Mouse (Mus musculus) G1E-ER4 (cell line): ENCODE results near the gene Ptch1. TPM values are rescaled to one million over a fixed set of nuclear protein-coding genes. Genes with fewer than 3 reads are reported as not detected.

Experiments used
- GATA1 ChIP-seq: IDR thresholded peaks from one replicate; pipeline ENCODE4 v1.8.0; 2012; ENCODE audit warnings: low read length, inconsistent platforms
- polyA plus RNA-seq: library from polyadenylated mRNA; stranded (reverse); fragments of >175 nt; gene quantifications from 2 replicates; pipeline ENCODE4 v1.2.3, GENCODE M21; 2012

Gene Ptch1
- polyA plus RNA-seq, 1 experiment: 54.7 TPM

DNA sequence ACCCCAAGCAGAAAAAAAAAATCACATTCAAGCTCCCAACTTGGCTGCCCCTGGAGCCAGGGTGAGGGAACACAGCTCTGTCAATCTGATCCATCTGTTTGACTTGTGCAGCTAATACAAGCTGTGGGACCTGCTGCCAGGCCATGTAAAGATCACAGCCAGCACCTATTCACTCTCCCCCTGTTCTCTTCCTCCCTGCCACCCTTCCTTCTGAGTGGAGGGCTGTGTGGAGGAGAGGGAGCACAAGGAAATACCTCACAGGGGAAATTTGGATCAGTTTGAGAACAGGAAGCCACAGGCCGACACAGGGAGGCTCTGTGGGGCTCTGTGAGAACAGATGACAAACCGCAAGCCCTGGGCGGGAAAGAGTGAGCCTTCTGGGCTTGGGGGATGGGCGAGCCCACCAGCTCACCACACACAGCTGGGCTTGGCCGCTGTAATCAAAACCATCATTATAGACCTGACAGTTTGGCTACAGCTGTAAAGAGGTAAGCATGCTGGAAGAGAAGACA is 45.2 kb downstream of the Ptch1 start:
- TF ChIP-seq GATA1: no peak

DNA sequence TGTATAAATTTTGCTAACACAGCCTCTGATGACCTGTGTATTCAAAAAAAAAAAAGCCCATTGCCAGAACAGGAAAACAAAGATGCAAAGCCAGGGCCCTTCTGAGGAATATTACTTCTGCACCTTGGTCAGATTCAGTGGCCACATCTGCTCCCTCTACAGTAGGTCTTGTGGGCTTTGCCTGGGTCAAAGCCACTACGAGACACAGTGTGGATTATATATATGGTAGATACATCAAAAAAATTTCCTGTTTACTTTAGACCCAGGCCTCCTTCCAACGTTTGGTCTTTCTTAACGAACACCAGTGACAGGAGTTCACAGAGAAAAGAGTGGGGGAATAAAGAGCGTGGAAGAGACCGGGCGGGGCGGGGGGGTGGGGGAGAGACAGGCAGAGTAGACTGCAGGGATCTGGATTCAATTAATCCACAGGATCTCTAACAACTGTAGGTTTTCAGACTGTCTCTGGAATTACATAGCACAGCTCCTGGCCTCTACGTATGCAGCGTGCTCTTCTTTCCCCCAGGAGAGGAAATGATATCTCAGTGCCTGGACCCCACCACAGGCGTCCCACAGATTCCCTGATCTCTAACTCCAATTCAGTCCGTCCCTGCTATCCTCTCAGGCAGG is 47.7 kb downstream of the Ptch1 start:
- no peak for TF ChIP-seq GATA1

GRCm38 (mm10) chr13:63524608-63525570 is 48.5 kb downstream of the Ptch1 start:
- TF ChIP-seq GATA1: no peak

DNA sequence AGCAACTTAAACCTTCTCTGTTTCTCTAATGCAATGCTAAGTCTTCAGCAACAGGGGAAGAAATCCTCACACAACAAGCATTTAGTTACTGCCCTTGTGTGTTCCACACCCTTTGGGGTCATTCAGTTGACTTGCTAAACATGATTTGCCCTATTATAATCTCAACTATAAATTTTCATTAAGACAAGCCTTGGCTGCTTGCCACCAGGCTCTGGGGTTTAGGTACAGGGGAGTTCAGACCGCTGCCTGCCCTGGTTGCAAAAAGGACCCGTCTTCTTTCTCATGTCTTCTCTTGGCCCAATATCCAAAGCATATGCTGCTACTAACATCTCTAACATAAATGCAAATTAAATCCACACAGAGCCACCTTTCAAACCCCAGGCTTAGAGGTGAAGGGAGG is 49.3 kb downstream of the Ptch1 start:
- TF ChIP-seq GATA1: no peak

DNA sequence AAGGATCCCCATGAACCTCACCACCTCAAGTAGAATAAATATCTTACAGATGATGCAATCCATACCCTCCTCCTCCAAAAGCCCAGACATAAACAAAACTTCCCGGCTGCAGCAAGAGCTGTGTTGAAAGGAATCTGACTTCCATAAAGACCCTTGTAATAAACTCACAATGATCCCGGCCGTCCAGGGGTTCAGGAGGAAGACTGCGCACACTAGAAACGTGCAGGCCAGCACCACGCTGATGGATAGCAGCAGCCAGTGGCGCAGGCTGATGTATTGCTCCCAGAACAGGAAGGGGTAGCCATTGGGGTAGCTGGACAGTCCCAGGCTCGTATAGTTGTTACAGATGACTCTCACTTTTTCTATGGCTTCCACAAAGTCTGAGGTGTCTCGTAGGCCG is 50.6 kb downstream of the Ptch1 start:
- no peak for TF ChIP-seq GATA1

DNA sequence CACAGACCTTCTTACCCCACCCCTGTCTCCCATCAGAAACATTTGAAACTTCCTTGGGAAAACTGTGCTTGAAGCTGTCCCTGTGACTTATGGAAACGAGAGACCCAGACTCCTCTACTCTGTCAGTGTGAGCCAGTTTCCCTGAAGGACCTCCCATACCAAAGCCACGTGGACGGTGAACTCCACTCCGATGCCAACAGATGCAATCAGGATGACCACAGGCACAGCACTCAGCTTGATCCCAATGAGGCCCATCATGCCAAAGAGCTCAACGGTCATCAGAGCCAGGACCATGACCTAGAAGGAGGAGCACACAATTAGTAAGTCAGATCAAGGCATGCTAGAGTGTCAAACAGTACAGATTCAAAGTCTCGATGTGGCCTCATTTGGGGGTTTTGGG is 53.3 kb downstream of the Ptch1 start:
- no peak for TF ChIP-seq GATA1

GRCm38 (mm10) chr13:63516535-63516934 is 56.9 kb downstream of the Ptch1 start:
- TF ChIP-seq GATA1: no peak

GRCm38 (mm10) chr13:63515542-63515941 is 57.9 kb downstream of the Ptch1 start:
- TF ChIP-seq GATA1: no peak

DNA sequence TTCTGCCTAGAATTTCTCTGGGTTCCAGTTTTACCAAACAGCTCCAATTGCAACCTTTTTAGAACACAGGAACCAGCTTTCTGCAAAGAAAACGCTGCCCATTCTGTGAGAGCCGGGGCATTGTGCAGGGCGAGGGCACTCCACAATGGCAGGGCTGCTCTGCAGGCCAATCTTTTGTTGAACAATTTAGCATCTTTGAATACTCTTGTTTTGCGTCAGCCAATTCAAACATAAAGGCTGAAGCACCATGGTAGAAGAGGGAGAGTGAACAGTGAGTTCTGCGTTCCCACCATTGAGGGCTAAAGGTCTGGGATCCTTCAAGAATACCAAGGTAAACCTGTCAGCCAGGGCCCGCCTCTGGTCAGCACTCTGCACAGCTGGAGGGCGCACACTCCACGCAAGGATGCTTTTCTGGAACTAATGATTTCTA is 58.5 kb downstream of the Ptch1 start:
- no peak for TF ChIP-seq GATA1

DNA sequence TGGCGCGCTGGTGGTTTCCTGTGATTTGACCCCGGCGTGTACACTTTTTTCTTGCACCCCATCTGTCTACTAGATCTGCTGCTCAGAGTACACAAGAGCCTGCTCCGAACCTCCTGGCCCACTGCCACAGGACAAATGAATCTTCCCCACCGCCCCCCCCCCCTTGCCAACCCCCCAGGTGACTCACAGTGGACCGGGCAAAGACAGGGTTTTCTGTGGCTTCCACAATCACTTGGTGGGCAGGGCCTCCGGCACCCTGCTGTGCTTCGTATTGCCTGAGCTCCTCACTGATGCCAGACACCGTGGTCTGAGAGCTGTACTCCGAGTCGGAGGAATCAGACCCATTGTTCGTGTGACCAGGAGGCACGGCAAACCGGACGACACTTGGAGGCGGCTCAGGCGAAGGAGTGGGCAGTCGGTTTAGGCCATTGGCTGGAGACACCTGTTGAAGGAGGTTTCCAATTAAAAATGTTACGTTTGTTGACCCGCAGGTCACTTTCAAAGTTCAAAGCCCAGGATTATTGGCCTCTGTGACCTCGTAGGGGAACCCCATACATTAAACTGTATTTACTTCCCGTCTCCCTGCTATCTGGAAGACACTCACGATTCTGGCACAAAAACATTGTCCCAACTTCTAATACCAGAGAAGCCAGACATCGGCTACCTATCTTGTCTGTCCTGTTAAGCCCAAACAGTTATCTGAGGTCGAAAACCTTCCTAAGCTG is 59.9 kb downstream of the Ptch1 start:
- TF ChIP-seq GATA1: no peak

DNA sequence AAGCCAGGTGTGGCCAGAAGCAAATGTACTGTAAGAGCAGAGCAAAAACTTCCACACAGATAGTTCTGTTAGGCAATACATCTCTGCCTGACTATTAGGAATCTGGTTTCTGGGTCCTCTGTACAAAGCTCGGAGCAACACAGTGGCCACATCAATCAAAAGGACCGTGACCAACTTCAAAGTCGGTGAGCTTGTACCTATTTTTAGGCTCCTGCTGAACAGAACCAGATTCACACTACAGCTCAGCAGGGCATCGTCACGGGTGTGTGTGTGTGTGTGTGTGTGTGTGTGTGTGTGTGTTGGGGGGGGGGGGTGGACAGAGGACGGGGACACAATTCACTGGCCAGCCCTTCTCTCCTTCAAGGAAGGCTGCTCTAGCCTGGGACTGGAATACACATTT is 61.0 kb downstream of the Ptch1 start:
- no peak for TF ChIP-seq GATA1

DNA sequence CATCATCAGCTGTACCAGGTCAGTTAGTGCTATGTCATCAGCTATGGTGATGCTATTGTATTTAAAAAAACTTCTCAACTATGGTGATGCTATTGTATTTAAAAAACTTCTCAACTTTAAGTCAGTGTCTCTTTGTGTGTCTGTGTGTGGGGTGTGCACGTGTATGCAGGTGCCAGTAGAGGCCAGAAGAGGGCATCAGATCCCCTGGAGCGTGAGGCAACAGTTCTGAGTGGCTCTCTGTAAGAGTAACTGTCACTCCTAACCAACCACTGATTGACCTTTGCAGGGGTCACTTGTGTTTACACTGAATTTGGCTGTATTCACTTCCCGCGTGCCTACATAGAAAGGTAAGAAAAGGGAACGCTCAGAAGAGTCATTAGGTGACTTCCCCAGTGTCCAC is 65.6 kb downstream of the Ptch1 start:
- no peak for TF ChIP-seq GATA1

DNA sequence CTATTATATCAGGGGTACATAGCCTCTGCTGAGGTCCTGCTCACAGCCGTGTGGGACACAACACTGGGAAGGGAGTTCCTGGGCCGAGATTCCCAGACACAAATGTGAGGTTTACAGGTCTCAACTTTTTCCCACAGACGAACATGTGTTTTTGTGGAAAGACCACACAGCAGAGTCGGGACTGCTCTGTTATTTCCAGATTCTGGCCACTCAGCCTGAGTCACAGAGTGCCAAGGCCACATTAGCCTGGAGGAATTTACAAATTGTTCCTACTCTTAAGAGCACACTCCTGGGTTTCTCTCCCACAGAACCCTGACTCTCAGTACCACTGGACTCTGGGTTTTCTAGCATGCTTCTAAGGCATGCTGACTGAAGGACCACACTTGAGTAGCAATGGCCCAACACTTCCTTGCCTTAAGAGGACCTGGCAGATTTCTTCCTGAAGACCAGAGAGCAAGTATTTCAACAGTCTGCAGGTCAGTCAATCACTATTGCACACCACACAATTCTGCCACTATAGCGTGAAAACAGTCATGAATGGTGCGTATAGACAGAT is 66.3 kb downstream of the Ptch1 start:
- no peak for TF ChIP-seq GATA1

- TF ChIP-seq GATA1: no peak
These were observed 67.0 kb downstream of the Ptch1 start for GRCm38 (mm10) chr13:63506364-63506763.

DNA sequence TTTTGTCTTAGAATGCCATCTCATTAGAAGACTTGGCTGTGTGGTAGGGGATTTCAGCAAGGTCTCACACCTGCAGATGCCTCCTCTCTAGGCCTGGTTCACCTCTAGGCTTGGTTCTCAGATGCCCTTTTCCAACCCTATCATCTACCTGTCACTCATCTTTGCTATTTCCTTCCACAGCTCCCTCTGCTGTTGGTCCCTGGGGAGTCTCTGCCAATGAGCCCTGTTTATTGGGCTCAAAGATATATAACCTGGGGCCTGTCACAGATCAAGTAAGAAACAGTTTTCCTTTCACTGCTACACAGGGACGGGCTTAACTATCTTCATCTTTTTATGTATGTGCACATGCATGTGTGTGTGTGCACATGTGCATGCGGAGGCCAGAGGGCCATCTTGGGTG is 71.0 kb downstream of the Ptch1 start:
- no peak for TF ChIP-seq GATA1

DNA sequence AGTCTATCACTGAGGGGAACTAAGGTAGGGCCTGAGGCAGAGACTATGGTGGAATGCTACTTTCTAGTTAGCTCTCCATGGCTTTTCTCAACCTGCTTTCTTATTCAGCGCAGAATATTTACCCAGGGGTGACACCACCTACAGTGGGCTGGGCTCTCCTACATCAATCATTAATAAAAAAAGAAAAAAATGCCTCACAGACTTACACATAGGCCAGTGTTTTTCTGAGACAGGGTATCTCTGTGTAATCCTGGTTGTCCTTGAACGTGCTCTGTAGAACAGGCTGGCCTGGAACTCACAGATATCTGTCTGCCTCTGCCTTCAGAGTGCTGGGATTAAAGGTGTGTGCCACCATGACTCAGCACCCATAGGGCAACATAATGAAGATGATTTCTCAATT is 73.9 kb downstream of the Ptch1 start:
- no peak for TF ChIP-seq GATA1
